Mouse (Mus musculus) cerebellum, postnatal 25 days (tissue): ENCODE measurements around the gene Lmnb2.
A peak's percentile ranks its signal among the peaks of the same experiment; 100 is the strongest.

Source experiments
- DNase-seq, 2 experiments: peaks; one replicate each; pipeline ENCODE4 v3.0.0; 2021; ENCODE audit warnings: mixed read lengths in 2 of 2

Gene Lmnb2

DNA sequence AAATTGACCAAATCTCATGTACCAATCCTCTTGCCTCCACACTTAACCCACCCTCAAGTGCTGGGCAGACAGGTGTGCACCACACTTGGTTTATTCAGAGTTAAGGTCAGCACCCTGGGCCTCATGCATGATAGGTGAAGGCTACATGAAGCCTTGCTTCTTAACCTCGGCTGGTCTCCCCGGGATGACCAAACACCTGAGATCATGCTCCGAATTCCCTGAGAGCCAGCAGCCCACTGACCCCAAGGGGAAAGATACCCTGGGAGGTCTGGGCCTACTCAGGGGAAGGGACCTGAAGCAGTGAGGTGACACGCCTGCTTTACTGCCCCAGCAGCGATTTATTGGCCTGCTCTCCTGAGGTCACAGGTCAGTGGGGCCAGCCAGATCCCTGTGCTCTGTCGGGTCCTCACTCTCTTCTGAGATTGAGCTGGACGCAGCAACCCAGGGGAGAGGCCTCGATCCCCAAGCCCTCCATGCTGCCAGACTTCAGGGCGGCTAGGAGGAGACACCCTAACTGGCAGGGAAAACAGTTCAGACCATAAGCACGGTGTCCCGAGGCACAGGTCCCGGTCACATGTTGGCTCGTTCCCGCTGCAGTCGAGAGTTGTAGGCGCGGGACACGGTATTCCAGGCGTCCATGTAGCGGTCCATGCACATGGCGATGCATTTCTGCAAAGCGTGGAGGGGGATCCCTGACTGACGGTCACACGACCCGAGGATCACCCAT is 18.3 kb downstream of the Lmnb2 start:
- DNase-seq: no peak

DNA sequence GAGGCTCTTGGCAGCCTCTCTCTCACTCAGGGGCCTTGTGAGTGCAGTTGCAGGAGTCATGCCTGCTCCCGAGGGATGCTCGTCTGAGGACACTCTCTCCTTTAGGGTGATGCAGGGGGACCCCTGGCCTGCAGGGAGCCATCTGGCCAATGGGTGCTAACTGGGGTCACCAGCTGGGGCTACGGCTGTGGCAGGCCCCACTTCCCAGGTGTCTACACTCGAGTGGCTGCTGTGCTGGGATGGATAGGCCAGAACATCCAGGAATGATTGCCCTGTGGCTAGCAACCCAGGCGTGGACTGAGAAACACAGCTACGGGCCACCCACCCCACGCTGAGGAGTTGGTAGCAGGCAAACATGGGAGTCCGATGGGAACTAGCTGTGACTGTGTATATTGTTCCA is 19.0 kb downstream of the Lmnb2 start:
- peak in 1 of 2 experiments; percentile 36 for DNase-seq

- DNase-seq: peak in 1 of 2 experiments; percentile 34
Measured at GRCm38 (mm10) chr10:80897861-80898510, 20.1 kb downstream of the Lmnb2 start.

DNA sequence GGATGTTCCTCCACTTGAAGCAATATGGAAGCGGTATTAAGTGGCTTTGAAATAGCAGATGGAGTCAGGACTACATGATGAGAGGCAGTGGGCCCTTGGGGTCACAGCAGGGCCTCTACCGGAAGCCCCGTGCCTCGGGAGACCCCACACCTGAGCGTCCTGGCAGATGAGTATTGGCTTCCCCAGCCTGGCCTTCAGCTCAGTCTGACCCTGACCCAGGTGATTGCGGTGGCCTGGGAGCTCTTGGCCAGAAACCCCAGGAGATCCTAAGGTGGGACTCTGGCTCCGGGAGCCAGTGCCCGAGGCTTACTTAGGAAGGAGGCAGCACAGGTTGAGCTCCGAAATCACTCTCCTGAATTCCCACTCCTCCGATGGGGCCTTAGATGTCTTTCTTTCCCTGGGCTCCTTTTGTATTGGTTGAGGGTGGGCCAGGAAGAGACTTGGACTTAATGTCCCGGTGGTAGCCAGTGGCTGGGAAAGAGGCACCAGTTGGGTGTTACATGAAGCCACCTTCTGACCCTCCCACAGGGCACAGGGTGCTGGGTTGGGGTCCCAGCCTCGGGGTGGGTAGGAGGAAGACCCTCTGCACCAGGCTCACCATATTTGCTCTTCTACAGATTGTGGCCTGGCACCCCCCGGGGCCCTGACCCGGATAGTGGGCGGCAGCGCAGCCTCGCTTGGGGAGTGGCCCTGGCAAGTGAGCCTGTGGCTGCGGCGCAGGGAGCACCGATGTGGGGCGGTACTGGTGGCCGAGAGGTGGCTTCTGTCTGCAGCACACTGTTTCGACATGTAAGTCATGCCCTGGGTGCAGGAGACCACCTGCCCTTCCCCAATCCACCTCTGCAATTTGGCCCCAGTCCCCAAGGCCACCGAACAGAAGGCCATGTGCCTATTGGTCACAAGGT is 21.2 kb downstream of the Lmnb2 start:
- no peak for DNase-seq

- DNase-seq: no peak
Measured at GRCm38 (mm10) chr10:80895697-80896096, 22.3 kb downstream of the Lmnb2 start.

GRCm38 (mm10) chr10:80895100-80895499 is 22.9 kb downstream of the Lmnb2 start:
- DNase-seq: peak in 1 of 2 experiments; percentile 51

DNA sequence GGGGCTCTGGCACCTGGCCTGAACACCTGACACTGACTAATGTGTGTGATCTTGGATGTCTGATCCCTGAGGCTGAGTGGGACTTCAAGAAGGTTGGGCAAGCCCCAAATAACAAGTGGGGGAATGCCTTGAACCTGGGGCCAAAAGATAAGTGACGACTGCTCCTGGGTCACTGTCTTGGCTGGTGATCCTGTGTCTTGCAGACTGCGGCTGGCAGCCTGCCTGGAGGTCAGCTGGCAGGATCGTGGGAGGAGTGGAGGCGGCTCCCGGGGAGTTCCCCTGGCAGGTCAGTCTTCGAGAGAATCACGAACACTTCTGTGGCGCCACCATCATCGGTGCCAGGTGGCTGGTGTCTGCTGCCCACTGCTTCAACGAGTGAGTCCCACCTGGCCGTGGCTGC is 30.9 kb downstream of the Lmnb2 start:
- peak; percentile 85 to 91 for DNase-seq

GRCm38 (mm10) chr10:80881301-80881700 is 36.7 kb downstream of the Lmnb2 start:
- peak; percentile 82 to 88 for DNase-seq

GRCm38 (mm10) chr10:80880901-80881300 is 37.1 kb downstream of the Lmnb2 start:
- DNase-seq: no peak

- peak; percentile 77 to 87 for DNase-seq
Measured at GRCm38 (mm10) chr10:80880131-80880641, 37.9 kb downstream of the Lmnb2 start.

DNA sequence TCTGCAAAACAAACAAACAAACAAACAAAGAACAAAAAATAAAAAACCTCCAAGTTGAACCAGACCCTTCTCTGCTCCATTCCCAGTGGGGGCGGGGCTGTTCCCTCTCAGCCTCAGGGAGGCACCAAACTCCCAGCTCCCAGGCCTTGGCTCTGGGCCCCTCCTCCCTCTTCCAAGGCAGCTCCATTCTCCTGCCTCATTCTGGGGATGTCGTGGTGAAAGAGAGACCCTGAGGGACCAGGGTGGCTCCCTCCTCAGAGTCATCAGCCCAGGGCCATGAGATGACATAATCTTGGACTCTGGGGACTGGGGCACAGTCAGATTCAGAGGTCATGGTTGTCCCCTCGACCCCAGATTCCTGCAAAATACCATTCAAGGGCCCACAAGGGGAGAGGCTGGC is 41.5 kb downstream of the Lmnb2 start:
- peak in 1 of 2 experiments; percentile 36 for DNase-seq

DNA sequence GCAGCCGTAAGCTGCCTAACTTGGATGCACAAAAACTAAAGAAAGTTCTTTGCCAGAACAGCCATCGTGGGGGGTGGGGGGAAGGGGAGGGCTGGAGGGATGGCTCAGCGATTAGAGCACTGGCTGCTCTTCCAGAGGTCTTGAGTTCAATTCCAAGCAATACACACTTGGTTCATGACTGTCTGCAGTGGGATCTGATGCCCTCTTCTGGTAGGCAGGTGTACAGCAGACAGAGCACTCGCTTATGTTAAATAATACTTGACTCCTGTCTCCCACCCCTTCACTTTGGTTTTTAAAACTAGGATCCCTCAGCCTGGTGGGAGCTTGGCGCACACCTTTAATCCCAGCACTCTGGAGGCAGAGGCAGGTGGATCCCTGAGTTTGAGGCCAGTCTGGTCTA is 42.0 kb downstream of the Lmnb2 start:
- DNase-seq: peak; percentile 78 to 86

DNA sequence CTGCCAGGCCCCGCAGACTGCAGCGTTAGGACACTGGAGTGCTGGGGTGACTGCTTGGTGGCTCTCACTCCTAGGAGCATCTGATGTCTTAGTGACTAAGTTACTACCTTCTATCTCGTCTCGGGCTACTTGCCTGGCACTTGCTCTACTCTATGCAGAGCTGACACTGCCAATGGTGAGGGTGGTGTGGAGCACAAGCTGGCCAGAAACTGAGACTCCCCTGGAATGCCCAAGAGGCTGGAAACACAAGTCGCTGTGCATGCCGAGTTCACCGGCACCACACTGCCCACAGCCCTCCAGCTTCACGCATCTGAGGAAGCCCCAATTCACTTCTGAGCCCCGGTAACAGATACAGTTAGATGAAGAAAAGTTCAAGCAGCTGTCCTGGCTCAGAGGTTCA is 44.0 kb downstream of the Lmnb2 start:
- no peak for DNase-seq

DNA sequence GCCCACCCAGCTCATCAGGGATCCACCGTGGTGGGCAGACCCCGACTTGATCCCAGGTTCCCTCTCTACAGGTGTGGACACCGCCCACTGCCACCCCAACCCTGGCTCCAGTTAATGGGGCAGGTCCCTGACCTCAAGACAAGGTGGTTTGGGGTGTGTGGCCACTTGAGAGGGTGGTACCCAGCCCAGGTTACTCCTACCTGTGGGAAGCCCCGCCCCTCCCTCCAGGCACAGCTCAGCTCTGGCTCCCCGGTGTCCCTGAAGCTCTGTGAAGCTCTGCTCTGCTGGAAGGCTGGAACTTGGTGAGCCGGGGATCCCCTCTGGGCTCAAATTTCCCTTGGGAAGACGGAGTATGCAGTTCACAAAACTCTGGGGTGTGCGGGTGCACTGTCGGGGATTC is 46.5 kb downstream of the Lmnb2 start, which contains the start of gene Tmprss9:
TSS of gene Tmprss9 (plus strand) at position 268 of the 400 bp plus-strand sequence.
- peak in 1 of 2 experiments; percentile 31 for DNase-seq

DNA sequence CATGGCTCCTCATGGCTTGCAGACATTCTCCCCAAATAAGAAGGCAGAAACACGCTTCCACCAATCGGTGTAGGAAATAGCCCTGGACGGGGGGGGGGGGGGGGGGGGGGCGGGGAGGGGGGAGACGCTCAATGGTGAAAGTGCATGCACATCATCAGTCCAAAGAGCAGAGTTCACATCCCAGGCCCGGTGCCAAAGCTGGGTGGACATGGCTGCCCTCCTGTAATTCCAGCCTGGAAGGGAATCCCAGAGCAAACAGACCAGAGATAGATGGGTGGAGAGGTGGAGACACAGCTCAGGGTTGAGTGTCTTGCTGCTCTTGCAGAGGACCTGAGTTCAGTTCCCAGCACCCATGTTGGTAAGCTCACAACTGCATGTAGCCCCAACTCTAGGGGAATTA is 47.1 kb downstream of the Lmnb2 start:
- peak in 1 of 2 experiments; percentile 50 for DNase-seq

DNA sequence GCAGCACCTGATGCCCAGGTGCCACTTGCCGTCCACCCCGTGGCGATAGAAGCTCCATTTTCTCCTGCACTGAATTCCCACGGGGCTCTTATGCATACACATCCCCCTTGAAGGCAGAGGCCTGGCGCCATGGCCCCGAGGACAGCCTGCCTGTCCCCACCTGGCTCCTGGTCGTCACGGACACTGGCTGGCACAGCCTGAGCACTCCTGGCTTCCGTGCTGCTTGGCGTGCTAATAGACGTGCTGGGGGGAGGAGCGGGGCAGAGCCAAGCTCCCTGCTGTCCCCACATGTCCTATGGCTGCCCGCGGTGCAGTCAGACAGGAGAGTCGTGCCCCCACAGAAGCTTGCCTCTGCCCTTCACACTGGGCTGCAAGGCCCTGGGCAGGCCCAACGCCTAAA is 53.6 kb downstream of the Lmnb2 start:
- DNase-seq: peak; percentile 87 to 88

GRCm38 (mm10) chr10:80862305-80862704 is 55.7 kb downstream of the Lmnb2 start:
- DNase-seq: no peak

GRCm38 (mm10) chr10:80858350-80858935 is 59.6 kb downstream of the Lmnb2 start:
- DNase-seq: no peak

DNA sequence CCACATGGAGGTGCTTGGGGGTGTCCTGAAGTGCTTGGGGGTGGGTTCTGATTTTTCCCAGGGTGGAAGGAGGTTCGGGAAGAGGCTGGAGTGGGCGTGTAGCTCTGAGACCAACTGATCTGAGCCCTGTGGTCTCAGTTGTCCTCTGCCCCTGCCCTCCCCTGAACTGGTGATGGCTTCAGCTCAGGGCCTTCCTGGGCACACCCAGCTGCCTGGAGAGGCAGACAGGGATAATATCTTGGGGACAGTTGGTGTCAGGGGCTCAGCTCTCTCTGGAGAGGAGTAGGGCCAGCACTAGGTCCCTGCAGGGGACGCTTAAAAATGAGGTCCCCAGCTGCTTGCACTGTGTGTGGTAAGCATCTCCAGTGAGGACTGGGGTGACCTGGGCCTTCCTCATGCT is 60.2 kb downstream of the Lmnb2 start:
- no peak for DNase-seq

- no peak for DNase-seq
Measured at GRCm38 (mm10) chr10:80857386-80857785, 60.7 kb downstream of the Lmnb2 start.

DNA sequence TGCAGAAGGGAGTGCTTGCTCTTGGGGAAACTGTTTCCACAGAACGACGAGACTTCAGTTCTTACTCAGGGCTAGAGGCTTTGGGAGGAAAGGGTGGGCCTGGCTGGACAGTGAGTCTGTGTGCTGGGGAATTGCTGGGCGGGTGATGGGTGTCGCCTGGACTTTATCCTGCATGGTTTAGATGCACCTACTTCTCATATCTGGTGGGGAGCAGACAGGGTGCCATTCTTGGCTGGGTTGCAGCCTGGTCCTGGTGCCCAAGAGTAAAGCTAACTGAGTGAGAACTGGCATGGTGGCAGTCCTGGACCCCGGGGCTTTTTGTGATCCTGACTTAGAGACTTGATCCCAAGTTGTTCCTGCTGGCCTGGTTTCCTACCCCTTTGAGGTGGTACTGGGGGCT is 61.1 kb downstream of the Lmnb2 start:
- no peak for DNase-seq

GRCm38 (mm10) chr10:80856267-80856666 is 61.8 kb downstream of the Lmnb2 start:
- DNase-seq: no peak

DNA sequence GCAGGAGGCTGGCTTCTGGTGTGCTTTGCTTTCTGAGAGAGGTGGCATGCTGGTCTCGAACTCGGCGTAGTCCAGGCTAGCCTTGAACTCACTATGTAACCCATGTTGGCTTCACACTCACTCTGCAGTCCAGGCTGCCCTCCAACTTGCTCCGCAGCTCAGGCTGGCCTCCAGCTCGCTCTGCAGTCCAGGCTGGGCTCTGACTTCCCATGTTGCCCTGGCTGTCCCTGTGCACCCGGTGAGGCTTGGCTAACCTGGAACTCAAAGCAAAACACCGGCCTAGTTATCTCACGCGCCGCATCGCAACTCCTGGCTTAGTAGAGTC is 62.3 kb downstream of the Lmnb2 start:
- peak; percentile 72 to 79 for DNase-seq
